Mouse (Mus musculus): ENCODE results near the gene Hamp.

DNA sequence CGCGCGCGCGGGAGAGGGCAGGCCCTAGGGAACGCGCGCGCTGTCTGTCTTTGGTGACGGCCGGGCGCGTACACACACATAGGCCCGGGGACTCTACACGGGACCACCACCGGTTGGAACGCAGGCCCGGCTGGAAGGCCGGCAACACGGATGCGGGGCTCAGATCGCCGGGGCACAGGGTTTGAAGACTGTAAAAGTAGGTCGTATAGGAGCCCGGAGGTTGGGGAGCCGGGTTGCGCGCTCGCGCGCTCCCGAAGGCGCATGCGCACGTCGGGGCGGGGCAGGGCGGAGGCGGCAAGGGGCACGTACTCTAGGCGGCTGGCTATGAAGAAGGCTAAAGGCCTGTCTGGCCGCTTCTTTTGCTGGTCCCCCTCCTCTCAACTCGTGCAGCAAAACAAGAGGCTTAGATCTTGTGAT is 13.5 kb upstream of the Hamp start:
- TF ChIP-seq TAL1 (IDR thresholded peaks at IDR 0.05; ENCODE audit: low read length) (no peak), GATA1 (IDR thresholded peaks at IDR 0.05; ENCODE audit: low read length) (no peak)

Measured in erythroblast, embryonic 14.5 days (primary cell).